Mouse (Mus musculus) megakaryocyte, embryonic 14.5 days (primary cell): Measurements from ENCODE around the gene Zfp568. TPM values are rescaled to one million over a fixed set of nuclear protein-coding genes. Genes with fewer than 3 reads are reported as not detected.
A peak's percentile ranks its signal among the peaks of the same experiment; 100 is the strongest.

Source experiments
- H3K27me3 ChIP-seq: replicated peaks from 2 replicates; pipeline ENCODE3; 2012; ENCODE audit warnings: inconsistent platforms
- H3K36me3 ChIP-seq: replicated peaks from 2 replicates; pipeline ENCODE3; 2012; ENCODE audit warnings: low read length, inconsistent platforms, mixed read lengths
- H3K4me1 ChIP-seq: 2 replicates; pipeline ENCODE4 v1.6.1; 2012; ENCODE audit warnings: inconsistent platforms
- H3K4me3 ChIP-seq: replicated peaks from 2 replicates; pipeline ENCODE3; 2012; ENCODE audit warnings: moderate library complexity, mild to moderate bottlenecking, inconsistent platforms
- H3K9me3 ChIP-seq: 2 replicates; pipeline ENCODE4 v1.6.1; 2012; ENCODE audit warnings: inconsistent platforms
- FLI1 ChIP-seq: IDR thresholded peaks from 2 replicates; pipeline ENCODE4 v1.6.1; 2012; ENCODE audit warnings: low read length, inconsistent platforms, mixed read lengths
- GATA1 ChIP-seq: IDR thresholded peaks from 3 replicates; pipeline ENCODE4 v1.6.1; 2012; ENCODE audit warnings: mixed read lengths, low read length, inconsistent platforms, borderline replicate concordance
- polyA plus RNA-seq: library from polyadenylated mRNA; stranded (reverse); fragments of >175 nt; gene quantifications from 2 replicates; pipeline ENCODE4 v1.2.3, GENCODE M21; 2012; ENCODE audit warnings: low replicate concordance; ENCODE audit not compliant: insufficient read depth

Gene Zfp568
- polyA plus RNA-seq, 1 experiment: 0.43 TPM

DNA sequence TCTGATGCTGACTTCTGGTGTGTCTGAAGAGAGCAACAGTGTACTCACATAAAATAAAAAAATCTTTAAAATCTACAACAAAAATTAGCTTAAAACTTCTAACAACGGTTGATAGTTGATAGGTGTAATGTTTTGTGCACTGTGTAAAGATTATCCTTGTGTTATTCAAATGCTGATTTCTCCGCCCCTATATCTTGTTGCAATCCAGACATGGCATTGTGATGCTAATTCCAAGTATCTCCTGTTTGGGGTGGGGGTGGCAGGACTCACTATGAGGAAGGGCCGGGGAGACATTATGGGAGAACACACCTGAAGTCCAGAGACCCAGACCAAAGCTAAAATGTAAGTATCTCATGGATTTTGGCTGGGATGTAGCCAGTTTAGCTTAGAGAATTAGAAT lies 47.6 kb downstream of the Zfp568 start:
- TF ChIP-seq GATA1 (no peak), FLI1 (no peak)
- Histone ChIP-seq H3K4me3 (no peak overlapping the region), H3K27me3 (no peaks in the 10 kb centered on the region), H3K9me3 (peaks cover 13% of the 10 kb centered on the region), H3K36me3 (peaks cover 12% of the 10 kb centered on the region), H3K4me1 (peaks cover 7% of the 10 kb centered on the region)

DNA sequence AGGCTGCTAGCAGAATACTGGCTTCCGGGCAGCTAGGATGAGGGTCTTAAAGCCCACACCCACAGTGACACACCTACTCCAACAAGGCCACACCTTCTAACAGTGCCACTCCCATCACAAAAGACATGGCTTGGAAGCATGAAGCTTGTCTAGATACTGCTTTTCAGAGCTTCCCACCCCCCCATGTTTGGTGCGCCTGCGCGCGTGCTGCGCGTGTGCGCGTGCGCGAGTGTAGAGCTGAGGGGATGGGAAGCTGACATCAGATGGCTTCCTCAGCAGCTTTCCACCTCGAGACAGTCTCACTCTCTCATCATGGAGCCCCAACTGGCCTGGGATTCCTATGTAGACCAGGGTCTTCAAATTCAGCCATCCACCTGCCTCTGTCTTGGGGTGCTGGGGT lies 50.6 kb downstream of the Zfp568 start:
- Histone ChIP-seq H3K4me1 (no peaks in the 10 kb centered on the region), H3K4me3 (no peak overlapping the region)

DNA sequence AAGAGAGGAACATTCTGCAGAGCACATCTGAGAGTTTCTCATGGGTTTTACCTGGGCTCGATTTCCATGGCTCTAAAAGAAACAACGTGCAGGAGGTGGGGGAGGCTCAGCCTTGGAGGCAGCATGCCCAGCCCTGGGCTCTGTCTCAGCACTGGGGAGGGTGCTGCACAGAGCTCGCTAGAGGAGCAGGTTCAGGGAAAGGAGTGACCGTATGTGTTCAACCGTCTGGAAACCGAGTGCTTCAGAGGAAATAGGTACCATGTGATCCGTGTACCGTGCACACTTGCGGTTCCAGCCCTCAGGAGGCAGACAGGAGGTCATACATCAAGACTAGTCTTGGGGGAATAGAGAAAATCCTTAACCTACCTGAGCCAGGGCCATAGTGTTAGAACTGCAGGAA lies 60.6 kb downstream of the Zfp568 start:
- Histone ChIP-seq H3K4me1 (peaks cover 18% of the 10 kb centered on the region), H3K36me3 (peaks cover 11% of the 10 kb centered on the region), H3K9me3 (no peaks in the 10 kb centered on the region), H3K4me3 (no peak overlapping the region), H3K27me3 (no peaks in the 10 kb centered on the region)
- TF ChIP-seq GATA1 (no peak), FLI1 (no peak)

More for the DNA sequence above, 50.6 kb downstream of the Zfp568 start:
- no peak for TF ChIP-seq GATA1
- TF ChIP-seq FLI1: no peak
- peaks cover 13% of the 10 kb centered on the region for H3K9me3 ChIP-seq
- peaks cover 17% of the 10 kb centered on the region for H3K36me3 ChIP-seq
- H3K27me3 ChIP-seq: no peaks in the 10 kb centered on the region

DNA sequence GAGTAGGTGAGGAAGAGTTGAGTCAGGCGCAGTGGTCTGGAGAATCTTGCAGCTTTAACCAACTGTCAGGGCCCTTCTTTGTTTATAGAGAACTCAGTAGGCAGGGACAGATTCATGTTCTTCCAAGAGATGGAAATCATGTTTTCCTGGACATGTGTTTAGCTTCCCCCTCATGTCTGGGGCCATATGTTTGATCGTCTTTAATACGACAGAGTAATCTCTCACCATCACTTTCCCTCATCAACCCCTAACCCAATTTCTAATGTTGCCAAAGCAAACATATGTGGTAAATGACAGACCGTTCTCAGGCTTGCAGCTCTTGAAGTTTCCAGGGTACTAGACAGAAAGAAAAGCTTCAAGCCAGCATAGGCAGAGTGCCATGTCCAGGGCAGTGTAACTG lies 64.4 kb downstream of the Zfp568 start:
- no peak for TF ChIP-seq GATA1
- TF ChIP-seq FLI1: no peak
- peaks cover 22% of the 10 kb centered on the region for H3K4me1 ChIP-seq
- H3K36me3 ChIP-seq: peaks cover 3% of the 10 kb centered on the region
- H3K4me3 ChIP-seq: no peak overlapping the region
- H3K27me3 ChIP-seq: no peaks in the 10 kb centered on the region
- H3K9me3 ChIP-seq: no peaks in the 10 kb centered on the region

DNA sequence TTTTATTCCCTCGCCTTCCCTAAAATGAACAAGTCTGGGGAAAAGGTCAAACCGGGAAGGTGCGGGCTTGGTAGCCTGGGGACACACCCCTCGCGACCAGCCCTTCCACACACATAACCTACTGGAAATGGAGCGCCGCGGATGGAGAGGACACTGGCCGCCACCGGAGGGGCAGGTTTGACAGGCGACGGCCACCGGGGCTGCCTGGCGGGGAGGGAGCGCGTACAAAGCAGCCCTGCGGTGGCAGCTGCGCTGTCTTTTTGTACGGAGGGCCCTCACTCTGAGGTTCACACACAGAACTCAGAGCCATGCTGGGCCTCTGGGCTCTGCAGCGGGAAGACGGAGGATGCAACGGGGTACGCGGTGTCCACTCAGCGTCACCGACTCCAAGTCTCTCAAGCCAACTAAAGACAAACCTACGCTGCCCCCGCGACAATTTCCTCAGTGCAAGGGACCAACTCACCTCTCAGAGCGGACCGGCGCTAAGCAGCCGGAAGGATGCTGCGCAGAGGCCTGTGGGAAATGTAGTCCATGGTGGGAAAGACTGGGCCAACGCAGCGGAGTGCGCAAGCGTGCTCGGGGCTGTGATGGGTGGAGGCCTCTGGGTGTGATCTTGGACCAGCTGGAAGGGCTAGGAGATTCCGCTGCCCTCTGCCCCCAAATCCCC lies 67.3 kb downstream of the Zfp568 start, which contains the start of gene Zfp14:
Gene Zfp14, minus strand, starts transcription at position 499 of the 667 bp plus-strand sequence.
- peaks cover 11% of the 10 kb centered on the region for H3K36me3 ChIP-seq
- H3K27me3 ChIP-seq: no peaks in the 10 kb centered on the region
- peaks cover 15% of the 10 kb centered on the region for H3K4me1 ChIP-seq
- H3K4me3 ChIP-seq: peak within 1 kb of the TSS; percentile 97
- no peak for TF ChIP-seq GATA1
- no peak for TF ChIP-seq FLI1
- no peaks in the 10 kb centered on the region for H3K9me3 ChIP-seq

- Histone ChIP-seq H3K27me3 (no peaks in the 10 kb centered on the region), H3K36me3 (peaks cover 24% of the 10 kb centered on the region), H3K4me3 (no peak overlapping the region), H3K9me3 (peaks cover 6% of the 10 kb centered on the region; the same call in 1 of the 2 replicates), H3K4me1 (peaks cover 15% of the 10 kb centered on the region)
- TF ChIP-seq FLI1: no peak
- no peak for TF ChIP-seq GATA1
These were observed 69.8 kb downstream of the Zfp568 start for GRCm38 (mm10) chr7:30053591-30053990.

DNA sequence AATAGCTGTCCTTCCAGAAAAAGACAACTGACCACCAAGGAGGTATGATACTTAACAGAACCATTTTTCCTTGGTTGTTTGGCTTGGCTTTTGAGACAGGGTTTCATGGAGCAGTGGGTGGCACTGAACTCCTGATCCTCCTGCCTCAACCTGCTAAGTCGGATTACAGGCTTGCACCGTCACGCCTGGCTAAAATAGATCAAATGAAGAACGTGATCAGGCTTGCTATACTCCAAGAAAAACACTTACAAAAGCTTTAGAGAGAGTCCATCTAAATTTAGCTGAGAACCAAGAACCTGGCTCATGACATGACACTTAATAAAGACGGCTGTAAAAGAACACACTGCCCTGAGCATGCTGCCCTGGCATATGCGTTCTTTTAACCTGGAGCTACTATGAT lies 76.6 kb downstream of the Zfp568 start:
- Histone ChIP-seq H3K4me3 (no peak overlapping the region), H3K36me3 (peaks cover 68% of the 10 kb centered on the region), H3K9me3 (peaks cover 6% of the 10 kb centered on the region; the same call in 1 of the 2 replicates), H3K4me1 (no peaks in the 10 kb centered on the region), H3K27me3 (no peaks in the 10 kb centered on the region)
- TF ChIP-seq GATA1: no peak
- TF ChIP-seq FLI1: no peak

DNA sequence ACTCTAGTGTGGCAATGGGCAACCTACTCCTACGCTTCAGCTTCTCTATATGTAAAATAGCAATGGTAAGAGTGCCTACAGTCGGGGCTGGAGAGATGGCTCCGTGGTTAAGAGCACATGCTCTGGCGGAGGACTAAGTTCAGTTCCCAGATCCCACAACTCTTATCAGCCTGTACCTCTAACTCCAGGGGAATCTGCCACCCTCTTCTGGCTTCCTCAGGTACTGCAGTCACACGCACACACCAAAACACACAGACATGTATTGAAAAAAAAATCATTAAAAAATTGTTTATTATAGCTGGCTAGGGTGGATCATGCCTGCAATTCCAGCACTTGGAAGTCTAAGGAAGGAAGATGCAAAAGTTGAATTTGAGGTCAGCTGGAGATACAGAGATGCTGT lies 78.7 kb downstream of the Zfp568 start:
- no peak overlapping the region for H3K4me3 ChIP-seq
- no peaks in the 10 kb centered on the region for H3K27me3 ChIP-seq
- no peaks in the 10 kb centered on the region for H3K9me3 ChIP-seq
- no peak for TF ChIP-seq FLI1
- no peak for TF ChIP-seq GATA1
- peaks cover 61% of the 10 kb centered on the region for H3K36me3 ChIP-seq
- H3K4me1 ChIP-seq: no peaks in the 10 kb centered on the region

- no peak for TF ChIP-seq GATA1
- TF ChIP-seq FLI1: no peak
- no peaks in the 10 kb centered on the region for H3K9me3 ChIP-seq
- H3K4me1 ChIP-seq: no peaks in the 10 kb centered on the region
- H3K27me3 ChIP-seq: no peaks in the 10 kb centered on the region
- H3K4me3 ChIP-seq: no peak overlapping the region
- H3K36me3 ChIP-seq: peaks cover 64% of the 10 kb centered on the region
These were observed 80.9 kb downstream of the Zfp568 start for GRCm38 (mm10) chr7:30064622-30065021.

- no peak for TF ChIP-seq GATA1
- TF ChIP-seq FLI1: no peak
These were observed 88.6 kb downstream of the Zfp568 start, which contains the start of gene Zfp82 for GRCm38 (mm10) chr7:30072146-30073028. TSS of gene Zfp82 (minus strand) at chr7:30072900.

More at GRCm38 (mm10) chr7:30072146-30073028, 88.6 kb downstream of the Zfp568 start, which contains the start of gene Zfp82:
- Histone ChIP-seq H3K27me3 (no peaks in the 10 kb centered on the region), H3K4me3 (peak within 1 kb of the TSS; percentile 97), H3K4me1 (peaks cover 21% of the 10 kb centered on the region), H3K36me3 (peaks cover 20% of the 10 kb centered on the region), H3K9me3 (no peaks in the 10 kb centered on the region)

Other genes starting within 250 kb of the Zfp568 start
- 0.93 TPM in 1 of 2 replicates, not detected in the other for gene Zfp84, start 215.4 kb upstream of the Zfp568 start, polyA plus RNA-seq
- gene Zfp30, start 200.0 kb upstream of the Zfp568 start, polyA plus RNA-seq: 0.37 TPM in 1 of 2 replicates, not detected in the other
- 0.62 TPM in 1 of 2 replicates, not detected in the other for gene Zfp790, start 167.8 kb upstream of the Zfp568 start, polyA plus RNA-seq
- 0.64 TPM in 1 of 2 replicates, not detected in the other for gene Zfp940, start 130.3 kb upstream of the Zfp568 start, polyA plus RNA-seq
- not detected in 2 replicates for gene Zfp420, start 124.0 kb upstream of the Zfp568 start, polyA plus RNA-seq
- gene Zfp27, start 77.4 kb upstream of the Zfp568 start, polyA plus RNA-seq: 0.04 TPM in 1 of 2 replicates, not detected in the other
- not detected in 2 replicates for gene Zfp383, start 75.7 kb upstream of the Zfp568 start, polyA plus RNA-seq
- gene Zfp74, start 29.9 kb upstream of the Zfp568 start, polyA plus RNA-seq: 1.2 TPM in 1 of 2 replicates, not detected in the other
- not detected in 2 replicates for gene Zfp14, start 67.4 kb downstream of the Zfp568 start, polyA plus RNA-seq
- 0.21 TPM in 1 of 2 replicates, not detected in the other for gene Zfp82, start 88.9 kb downstream of the Zfp568 start, polyA plus RNA-seq
- not detected in 2 replicates for gene Gm26920, start 106.5 kb downstream of the Zfp568 start, polyA plus RNA-seq
- gene Zfp566, start 106.6 kb downstream of the Zfp568 start, polyA plus RNA-seq: 0.37 TPM in 1 of 2 replicates, not detected in the other
- gene Zfp260, start 110.8 kb downstream of the Zfp568 start, polyA plus RNA-seq: 0.26 TPM in 1 of 2 replicates, not detected in the other
- gene Zfp382, start 138.0 kb downstream of the Zfp568 start, polyA plus RNA-seq: not detected in 2 replicates
- gene Zfp146, start 185.8 kb downstream of the Zfp568 start, polyA plus RNA-seq: 2.6 TPM in 1 of 2 replicates, not detected in the other
- 2.4 TPM in 1 of 2 replicates, not detected in the other for gene Cox7a1, start 200.2 kb downstream of the Zfp568 start, polyA plus RNA-seq
- gene Capns1, start 214.9 kb downstream of the Zfp568 start, polyA plus RNA-seq: 122 and 208 TPM in 2 replicates
- 13.7 and 67.3 TPM in 2 replicates for gene Polr2i, start 248.0 kb downstream of the Zfp568 start, polyA plus RNA-seq
- 21.7 and 73.2 TPM in 2 replicates for gene Tbcb, start 248.3 kb downstream of the Zfp568 start, polyA plus RNA-seq